Mouse (Mus musculus): ENCODE measurements around the gene Mllt3. TPM values are rescaled to one million over a fixed set of nuclear protein-coding genes. Genes with fewer than 3 reads are reported as not detected.

Mllt3 gene
- polyA plus RNA-seq, 2 experiments, result 23.4 to 41.3 TPM

DNA sequence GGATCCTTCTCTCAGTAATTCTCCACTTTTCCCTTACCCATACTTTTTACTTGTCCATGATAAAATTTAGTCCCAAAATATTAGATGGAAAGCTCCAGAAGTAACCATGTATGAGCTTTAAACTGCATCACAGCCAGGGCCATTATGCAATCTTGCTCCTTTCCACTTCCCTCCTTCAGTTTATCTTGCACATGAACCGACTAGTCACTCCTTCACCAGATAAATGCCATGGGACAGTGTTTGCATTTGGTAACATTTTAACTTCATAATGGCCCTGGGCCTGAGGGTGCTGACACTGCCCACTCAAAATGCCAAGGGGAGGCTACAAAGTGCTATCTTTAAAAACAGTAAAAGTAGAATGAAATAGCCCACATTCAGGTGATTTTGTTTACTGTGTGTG lies 128.4 kb downstream of the Mllt3 start:
- Histone ChIP-seq H3K9ac (ENCODE audit: low read depth, low read length, severe bottlenecking) (no peak overlapping the region), H3K9me3 (ENCODE audit: control insufficient read depth, low read length) (no peaks in the 10 kb centered on the region)
- ATAC-seq (ENCODE audit: low FRiP score, low read depth), result no peak

DNA sequence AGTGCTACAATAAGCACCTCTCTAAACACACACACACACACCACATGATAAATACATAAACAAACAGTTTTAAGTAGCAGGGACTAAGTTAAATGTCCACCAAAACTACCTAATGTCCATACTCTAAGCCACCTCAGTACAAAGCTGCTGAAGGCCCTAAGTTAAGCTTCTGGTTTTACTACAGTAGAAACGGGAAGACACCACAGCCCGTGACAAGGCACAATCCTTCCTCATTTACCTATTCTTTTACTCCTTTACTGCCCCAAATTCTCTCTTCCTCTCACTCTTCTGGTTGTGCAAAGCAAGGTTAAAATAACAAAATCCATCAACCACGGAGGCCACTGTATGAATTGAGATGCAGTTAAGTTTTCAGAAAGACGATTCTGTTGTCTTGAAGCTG lies 130.6 kb downstream of the Mllt3 start:
- 85% methylated on average over 4 of the region's 4 CpGs for WGBS
- H3K9ac ChIP-seq (ENCODE audit: low read depth, low read length, severe bottlenecking), result no peak overlapping the region
- H3K4me1 ChIP-seq (ENCODE audit: control insufficient read depth, insufficient read depth, low read length), result no peaks in the 10 kb centered on the region
- no peaks in the 10 kb centered on the region for H3K36me3 ChIP-seq (ENCODE audit: control insufficient read depth, insufficient read depth, low read length)
- no peak overlapping the region for H3K4me2 ChIP-seq (replicated peaks; ENCODE audit: low read depth, low read length, severe bottlenecking)
- no peak overlapping the region for H3K4me3 ChIP-seq (replicated peaks; ENCODE audit: low read length)
- H3K9me3 ChIP-seq (ENCODE audit: control insufficient read depth, low read length), result no peaks in the 10 kb centered on the region
- TF ChIP-seq POLR2A (IDR thresholded peaks at IDR 0.05; ENCODE audit: borderline replicate concordance, extremely low read depth, insufficient read depth, insufficient read length), result no peak
- H3K27ac ChIP-seq (replicated peaks; ENCODE audit: low read depth, low read length), result no peak overlapping the region
- no peak for ATAC-seq (ENCODE audit: low FRiP score, low read depth)
- DNase-seq (ENCODE audit: low spot score), result no peak
- no peaks in the 10 kb centered on the region for H3K27me3 ChIP-seq (ENCODE audit: control insufficient read depth, insufficient read depth, low read length)

More for the DNA sequence above, 128.4 kb downstream of the Mllt3 start:
- Histone ChIP-seq H3K4me1 (ENCODE audit: control insufficient read depth, insufficient read depth, low read length) (no peaks in the 10 kb centered on the region), H3K27me3 (ENCODE audit: control insufficient read depth, insufficient read depth, low read length) (no peaks in the 10 kb centered on the region), H3K4me2 (replicated peaks; ENCODE audit: low read depth, low read length, severe bottlenecking) (no peak overlapping the region), H3K4me3 (replicated peaks; ENCODE audit: low read length) (no peak overlapping the region), H3K36me3 (ENCODE audit: control insufficient read depth, insufficient read depth, low read length) (no peaks in the 10 kb centered on the region), H3K27ac (replicated peaks; ENCODE audit: low read depth, low read length) (no peak overlapping the region)
- WGBS, result 88% methylated on average over 1 of the region's 1 CpGs
- no peak for DNase-seq (ENCODE audit: low spot score)
- no peak for TF ChIP-seq POLR2A (IDR thresholded peaks at IDR 0.05; ENCODE audit: borderline replicate concordance, extremely low read depth, insufficient read depth, insufficient read length)

GRCm38 (mm10) chr4:87901166-87901565 lies 132.0 kb downstream of the Mllt3 start:
- Histone ChIP-seq H3K36me3 (ENCODE audit: control insufficient read depth, insufficient read depth, low read length) (no peaks in the 10 kb centered on the region), H3K27me3 (ENCODE audit: control insufficient read depth, insufficient read depth, low read length) (no peaks in the 10 kb centered on the region), H3K9me3 (ENCODE audit: control insufficient read depth, low read length) (no peaks in the 10 kb centered on the region), H3K4me3 (replicated peaks; ENCODE audit: low read length) (no peak overlapping the region), H3K9ac (ENCODE audit: low read depth, low read length, severe bottlenecking) (no peak overlapping the region), H3K4me2 (replicated peaks; ENCODE audit: low read depth, low read length, severe bottlenecking) (no peak overlapping the region), H3K4me1 (ENCODE audit: control insufficient read depth, insufficient read depth, low read length) (no peaks in the 10 kb centered on the region), H3K27ac (replicated peaks; ENCODE audit: low read depth, low read length) (no peak overlapping the region)
- DNase-seq (ENCODE audit: low spot score) (no peak), ATAC-seq (ENCODE audit: low FRiP score, low read depth) (no peak)
- WGBS, result 11% methylated on average over 1 of the region's 1 CpGs
- no peak for TF ChIP-seq POLR2A (IDR thresholded peaks at IDR 0.05; ENCODE audit: borderline replicate concordance, extremely low read depth, insufficient read depth, insufficient read length)

GRCm38 (mm10) chr4:87893498-87893897 lies 139.7 kb downstream of the Mllt3 start:
- no peak for TF ChIP-seq POLR2A (IDR thresholded peaks at IDR 0.05; ENCODE audit: borderline replicate concordance, extremely low read depth, insufficient read depth, insufficient read length)
- no peak overlapping the region for H3K27ac ChIP-seq (replicated peaks; ENCODE audit: low read depth, low read length)
- H3K27me3 ChIP-seq (ENCODE audit: control insufficient read depth, insufficient read depth, low read length), result no peaks in the 10 kb centered on the region
- no peaks in the 10 kb centered on the region for H3K9me3 ChIP-seq (ENCODE audit: control insufficient read depth, low read length)
- H3K4me3 ChIP-seq (replicated peaks; ENCODE audit: low read length), result no peak overlapping the region
- ATAC-seq (ENCODE audit: low FRiP score, low read depth) (no peak), DNase-seq (ENCODE audit: low spot score) (no peak)
- H3K4me1 ChIP-seq (ENCODE audit: control insufficient read depth, insufficient read depth, low read length), result 0 out of 2 replicates have a peak, but pooled peaks cover 3% of the 10 kb centered on the region
- WGBS, result 64% methylated on average over 3 of the region's 3 CpGs
- H3K4me2 ChIP-seq (replicated peaks; ENCODE audit: low read depth, low read length, severe bottlenecking), result no peak overlapping the region
- no peak overlapping the region for H3K9ac ChIP-seq (ENCODE audit: low read depth, low read length, severe bottlenecking)
- H3K36me3 ChIP-seq (ENCODE audit: control insufficient read depth, insufficient read depth, low read length), result no peaks in the 10 kb centered on the region

DNA sequence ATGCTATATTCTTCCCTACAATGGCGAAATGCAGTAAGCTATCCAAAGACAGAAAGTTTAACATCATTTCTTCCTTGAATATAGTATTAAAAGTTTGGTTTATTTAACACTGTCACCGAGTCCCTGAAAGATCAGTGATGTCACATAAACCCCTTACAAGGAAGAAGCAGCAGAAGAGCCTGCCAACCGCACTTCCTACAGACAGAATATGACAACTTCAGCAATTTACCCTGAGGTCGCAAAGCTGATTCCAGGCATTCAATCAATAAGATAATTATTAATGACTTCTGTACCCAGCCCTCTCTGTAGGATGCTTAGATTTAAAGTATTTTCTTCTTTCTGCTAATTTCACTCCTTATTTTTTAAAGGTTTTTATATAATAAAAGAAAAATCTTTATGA lies 140.2 kb downstream of the Mllt3 start:
- Histone ChIP-seq H3K36me3 (ENCODE audit: control insufficient read depth, insufficient read depth, low read length) (no peaks in the 10 kb centered on the region), H3K9me3 (ENCODE audit: control insufficient read depth, low read length) (no peaks in the 10 kb centered on the region), H3K27ac (replicated peaks; ENCODE audit: low read depth, low read length) (no peak overlapping the region), H3K27me3 (ENCODE audit: control insufficient read depth, insufficient read depth, low read length) (no peaks in the 10 kb centered on the region), H3K4me2 (replicated peaks; ENCODE audit: low read depth, low read length, severe bottlenecking) (no peak overlapping the region), H3K4me1 (ENCODE audit: control insufficient read depth, insufficient read depth, low read length) (0 out of 2 replicates have a peak, but pooled peaks cover 3% of the 10 kb centered on the region), H3K4me3 (replicated peaks; ENCODE audit: low read length) (no peak overlapping the region), H3K9ac (ENCODE audit: low read depth, low read length, severe bottlenecking) (no peak overlapping the region)
- no peak for DNase-seq (ENCODE audit: low spot score)
- no peak for TF ChIP-seq POLR2A (IDR thresholded peaks at IDR 0.05; ENCODE audit: borderline replicate concordance, extremely low read depth, insufficient read depth, insufficient read length)
- ATAC-seq (ENCODE audit: low FRiP score, low read depth), result no peak
- 83% methylated on average over 4 of the region's 4 CpGs for whole genome bisulfite sequencing

Data from limb, embryonic 14.5 days (tissue).